In the genomic region with DNA sequence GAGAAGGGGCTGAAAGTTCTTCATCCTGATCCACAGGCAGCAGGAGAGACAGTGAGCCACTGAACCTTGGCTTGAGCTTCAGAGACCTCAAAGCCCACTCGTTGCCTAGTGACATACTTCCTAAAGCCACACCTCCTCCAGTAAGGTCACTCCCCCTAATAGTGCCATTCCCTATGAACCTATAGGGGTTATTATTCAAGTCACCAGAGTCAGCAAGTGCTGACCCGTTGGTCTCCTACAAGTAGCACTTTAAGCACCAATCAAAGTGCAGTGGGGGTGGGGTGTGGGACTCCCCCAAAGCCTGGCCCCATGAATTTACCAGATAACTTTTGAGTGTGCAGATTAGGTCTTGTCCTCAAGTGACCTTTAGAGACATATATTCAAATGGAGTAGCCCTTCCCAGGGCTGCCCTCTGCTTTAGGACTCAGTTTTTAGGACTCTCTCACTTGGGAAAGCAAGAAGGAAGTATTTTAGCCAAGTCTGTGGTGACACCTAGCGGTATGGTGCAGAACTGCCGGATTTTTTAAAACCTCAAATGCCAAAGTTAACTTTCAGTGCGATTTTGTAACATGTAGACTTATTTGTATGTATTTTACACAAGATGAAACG, we compare ENCODE assay signal across 8 mouse cellular contexts. TPM values are rescaled to one million over a fixed set of nuclear protein-coding genes. Genes with fewer than 3 reads are reported as not detected.
A peak's percentile ranks its signal among the peaks of the same experiment; 100 is the strongest.
DNase-seq lines count a peak whose midpoint lies in the region; ATAC-seq and TF ChIP-seq lines count a peak whose summit lies in the region.

TSS of gene Blcap (minus strand) at position 51 of the 609 bp plus-strand sequence.

- no peaks in the 10 kb centered on the region for H3K36me3 ChIP-seq in ES-Bruce4 (ENCODE audit: control insufficient read depth, insufficient read depth, low read length, poor library complexity, severe bottlenecking)
- no peaks in the 10 kb centered on the region for H3K36me3 ChIP-seq in heart, embryonic 13.5 days
- H3K36me3 ChIP-seq in liver, embryonic 13.5 days: no peaks in the 10 kb centered on the region

- no peak for ATAC-seq in heart, embryonic 13.5 days (ENCODE audit: extremely low read depth, insufficient number of reproducible peaks, low FRiP score, low TSS enrichment)
- no peak for ATAC-seq in liver, embryonic 13.5 days (ENCODE audit: low read depth)

- 8% methylated on average over 6 of the region's 6 CpGs for WGBS in heart, embryonic 13.5 days
- 10% methylated on average over 6 of the region's 6 CpGs for WGBS in liver, embryonic 13.5 days (ENCODE audit: insufficient replicate concordance)

- no peak for TF ChIP-seq EP300 in ES-Bruce4 (IDR thresholded peaks at IDR 0.05; ENCODE audit: insufficient read depth, low read depth, low read length)

- no peaks in the 10 kb centered on the region for H3K9me3 ChIP-seq in ES-Bruce4 (replicated peaks; ENCODE audit: control insufficient read depth, insufficient read depth, low read length, poor library complexity, severe bottlenecking)
- no peaks in the 10 kb centered on the region for H3K9me3 ChIP-seq in heart, embryonic 13.5 days
- H3K9me3 ChIP-seq in liver, embryonic 13.5 days (replicated peaks): no peaks in the 10 kb centered on the region

- no peak within 1 kb of the TSS for H3K4me2 ChIP-seq in heart, embryonic 13.5 days
- H3K4me2 ChIP-seq in liver, embryonic 13.5 days: no peak within 1 kb of the TSS

- TF ChIP-seq POLR2A in ES-Bruce4 (IDR thresholded peaks at IDR 0.05; ENCODE audit: insufficient read depth, low read length): no peak
- no peak for TF ChIP-seq POLR2A in embryonic fibroblast, embryonic 13.5 days (IDR thresholded peaks at IDR 0.05; ENCODE audit: low read depth, low read length)

- no peak for TF ChIP-seq CTCF in ES-Bruce4 (IDR thresholded peaks at IDR 0.05; ENCODE audit: low read depth, low read length)
- TF ChIP-seq CTCF in embryonic fibroblast, embryonic 13.5 days (IDR thresholded peaks at IDR 0.05; ENCODE audit: borderline replicate concordance, insufficient read depth, low read length): no peak

- no peaks in the 10 kb centered on the region for H3K27me3 ChIP-seq in ES-Bruce4 (ENCODE audit: control insufficient read depth, insufficient read depth, low read length, poor library complexity, severe bottlenecking)
- peaks cover 4% of the 10 kb centered on the region for H3K27me3 ChIP-seq in heart, embryonic 13.5 days (replicated peaks)
- peaks cover 9% of the 10 kb centered on the region for H3K27me3 ChIP-seq in liver, embryonic 13.5 days

- no peak within 1 kb of the TSS for H3K4me3 ChIP-seq in ES-Bruce4 (ENCODE audit: low read depth, low read length)
- H3K4me3 ChIP-seq in embryonic fibroblast, embryonic 13.5 days (ENCODE audit: insufficient read depth, low read length): no peak within 1 kb of the TSS
- no peak within 1 kb of the TSS for H3K4me3 ChIP-seq in heart, embryonic 13.5 days
- H3K4me3 ChIP-seq in liver, embryonic 13.5 days (replicated peaks): no peak within 1 kb of the TSS

- H3K27ac ChIP-seq in ES-Bruce4 (ENCODE audit: insufficient read depth, low read length): no peak within 1 kb of the TSS
- no peak within 1 kb of the TSS for H3K27ac ChIP-seq in embryonic fibroblast, embryonic 13.5 days (ENCODE audit: insufficient read depth, low read length)
- no peak within 1 kb of the TSS for H3K27ac ChIP-seq in heart, embryonic 13.5 days (replicated peaks)
- no peak within 1 kb of the TSS for H3K27ac ChIP-seq in liver, embryonic 13.5 days

- no peak for DNase-seq in adrenal gland, adult 8-10 months
- DNase-seq in kidney, postnatal 10 days: peak; percentile 70
- DNase-seq in liver, embryonic 13.5 days: no peak
- DNase-seq in neural tube, embryonic 10.5 days (ENCODE audit: extremely low spot score, low spot score): peak; percentile 61
- DNase-seq in yolk sac, embryonic 10.5 days (ENCODE audit: low spot score): no peak

- peaks cover 8% of the 10 kb centered on the region for H3K4me1 ChIP-seq in ES-Bruce4 (ENCODE audit: control insufficient read depth, insufficient read depth, low read length)
- peaks cover 7% of the 10 kb centered on the region for H3K4me1 ChIP-seq in embryonic fibroblast, embryonic 13.5 days (ENCODE audit: control insufficient read depth, insufficient read depth, low read length)
- peaks cover 10% of the 10 kb centered on the region for H3K4me1 ChIP-seq in heart, embryonic 13.5 days
- H3K4me1 ChIP-seq in liver, embryonic 13.5 days (replicated peaks): peaks cover 11% of the 10 kb centered on the region

- H3K9ac ChIP-seq in ES-Bruce4 (ENCODE audit: low read depth, poor library complexity, severe bottlenecking): no peak within 1 kb of the TSS
- H3K9ac ChIP-seq in heart, embryonic 13.5 days: no peak within 1 kb of the TSS
- no peak within 1 kb of the TSS for H3K9ac ChIP-seq in liver, embryonic 13.5 days

RNA-seq across cellular contexts. Expression of gene Blcap, which starts in this region (rescaled TPM):
- polyA plus RNA-seq in ES-Bruce4 (2011; ENCODE audit: insufficient read depth, insufficient read length, low read depth, missing spikeins): 49.1 and 56.7 TPM in 2 replicates
- total RNA-seq in adrenal gland, adult 8-10 months (2022): 10 to 100 TPM; 81.0 to 96.7 (median 91.6) TPM
- 63.9 and 72.3 TPM in 2 replicates for polyA plus RNA-seq in embryonic fibroblast, embryonic 13.5 days (2011; ENCODE audit: insufficient read length, low read depth, missing spikeins)
- polyA plus RNA-seq in heart, embryonic 13.5 days (2015; fragmentation: Nextera tagmentation; extraction: Ambion mirVana): 29.4 and 33.5 TPM in 2 replicates
- polyA plus RNA-seq in liver, embryonic 13.5 days (2015; fragmentation: Nextera tagmentation; extraction: Ambion mirVana): 9.5 and 10.1 TPM in 2 replicates

Comparison
In these comparisons a context has a peak if more than half of its experiments do, and no peak if none do; other contexts are left out.
1. DNase-seq: peak in kidney, postnatal 10 days (single experiment) and neural tube, embryonic 10.5 days (single experiment); none in adrenal gland, adult 8-10 months (single experiment), liver, embryonic 13.5 days (single experiment) and yolk sac, embryonic 10.5 days (single experiment).